Mouse (Mus musculus) spleen, embryonic (tissue): ENCODE results near the gene Gtf3c1.

Experiments used
- CTCF ChIA-PET: fragments of 350-600 bp; sonication (Branson Sonifier 250); formaldehyde crosslinking; loops from one replicate; lab custom pipeline; 2022; lab: Charles Lee

Gtf3c1 gene

DNA sequence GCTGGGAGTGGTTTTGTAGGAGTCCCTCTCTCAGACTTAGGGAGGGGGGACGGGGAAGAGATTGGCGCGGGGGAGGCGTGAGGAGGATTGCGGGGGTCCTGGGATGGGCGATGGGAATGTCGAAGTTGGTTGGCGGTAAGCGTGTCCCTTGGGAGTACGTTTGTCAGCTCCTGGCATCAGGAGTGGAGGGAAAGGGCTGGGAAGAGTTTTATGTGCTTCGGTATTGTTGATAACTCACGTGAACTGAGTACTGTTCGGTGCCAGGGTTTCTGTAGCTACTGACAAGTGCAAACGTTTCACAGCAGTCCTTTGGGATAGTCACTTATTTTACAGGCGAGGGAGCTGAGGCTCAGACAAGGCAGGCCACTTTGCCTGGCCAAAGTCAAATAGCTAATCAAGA is 520 bp upstream of the Gtf3c1 start:
- CTCF ChIA-PET, result interaction anchor here (0.6 kb wide), 1 partner anchor 36 kb away, joined by 3 read pairs; no protein-coding TSS in a partner anchor

DNA sequence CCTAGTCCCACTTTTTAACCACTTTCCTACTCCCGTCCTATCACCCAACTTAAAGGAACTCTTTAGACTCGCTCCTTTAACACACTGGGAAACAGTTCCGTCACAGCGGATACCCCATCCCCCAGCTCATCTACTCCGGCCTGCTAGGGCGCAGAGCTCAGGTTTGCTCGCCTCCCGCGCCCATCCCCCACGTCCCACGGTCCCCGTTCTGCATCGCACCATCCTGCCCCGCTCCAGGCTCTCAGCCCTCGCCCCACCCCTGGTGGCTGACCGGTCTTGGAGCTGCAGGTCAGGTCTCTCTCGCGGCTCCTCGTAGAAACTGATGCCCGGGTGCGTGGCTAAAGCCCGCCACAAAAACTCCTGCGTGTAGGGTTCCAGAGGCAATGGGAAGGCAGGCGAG is 394 bp downstream of the Gtf3c1 start:
- CTCF ChIA-PET, result no interaction called here

DNA sequence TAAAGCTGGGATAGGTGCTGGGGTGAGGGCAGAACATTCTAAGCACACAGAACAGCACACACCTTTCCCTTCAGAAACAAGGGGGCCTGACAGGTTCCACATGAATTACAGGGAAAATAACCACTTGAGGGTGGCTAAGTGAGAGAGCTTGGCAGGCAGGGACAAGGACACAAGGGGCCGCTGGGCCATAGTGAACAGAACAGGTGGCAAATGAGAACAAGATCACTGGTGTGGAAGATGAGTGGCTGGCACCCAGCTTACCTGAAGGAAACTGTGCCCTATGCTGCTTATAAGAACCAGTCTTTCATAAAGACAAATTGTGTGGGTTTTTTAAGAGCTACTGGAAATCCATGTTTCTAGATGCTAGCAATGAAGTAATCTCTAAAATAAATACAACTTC is 4.8 kb downstream of the Gtf3c1 start:
- CTCF ChIA-PET, result no interaction called here

DNA sequence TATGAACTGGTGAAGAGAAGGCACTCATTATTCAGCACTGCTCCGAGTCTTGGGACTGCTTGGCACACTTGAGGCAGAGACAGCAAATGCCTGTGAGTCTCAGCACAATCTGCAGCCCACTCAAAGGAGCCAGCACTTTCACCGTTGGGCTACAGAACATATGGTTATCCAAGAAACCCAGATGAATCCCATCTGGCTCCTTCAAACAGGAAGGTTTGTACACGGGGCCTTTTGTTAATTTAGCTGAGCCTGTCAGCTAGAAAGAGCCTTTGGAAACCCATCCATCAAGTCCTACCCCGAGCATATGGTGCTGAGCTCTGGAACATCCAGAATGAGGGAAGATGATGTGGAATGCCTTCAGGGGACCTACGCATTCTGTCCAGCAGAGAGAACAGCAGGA is 13.5 kb downstream of the Gtf3c1 start:
- CTCF ChIA-PET, result no interaction called here

DNA sequence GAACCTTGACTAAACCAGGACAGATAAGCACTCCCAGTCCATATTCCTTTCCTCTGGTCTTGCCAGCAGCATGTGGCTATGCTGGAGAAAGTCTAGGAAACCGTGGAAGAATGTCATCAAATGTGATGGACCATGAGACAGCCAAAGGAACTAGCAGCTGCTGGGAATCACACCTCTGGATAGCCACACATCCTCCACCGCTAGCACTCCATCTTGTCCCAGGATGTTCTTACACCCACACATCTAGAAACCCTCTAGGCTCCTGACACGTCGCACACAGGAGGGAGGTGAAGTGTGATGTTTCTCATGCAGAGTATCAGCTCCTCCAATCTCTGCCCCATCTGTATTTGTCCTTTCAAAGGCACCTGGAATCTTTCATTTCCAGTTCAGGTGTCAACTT is 17.1 kb downstream of the Gtf3c1 start:
- CTCF ChIA-PET, result no interaction called here

DNA sequence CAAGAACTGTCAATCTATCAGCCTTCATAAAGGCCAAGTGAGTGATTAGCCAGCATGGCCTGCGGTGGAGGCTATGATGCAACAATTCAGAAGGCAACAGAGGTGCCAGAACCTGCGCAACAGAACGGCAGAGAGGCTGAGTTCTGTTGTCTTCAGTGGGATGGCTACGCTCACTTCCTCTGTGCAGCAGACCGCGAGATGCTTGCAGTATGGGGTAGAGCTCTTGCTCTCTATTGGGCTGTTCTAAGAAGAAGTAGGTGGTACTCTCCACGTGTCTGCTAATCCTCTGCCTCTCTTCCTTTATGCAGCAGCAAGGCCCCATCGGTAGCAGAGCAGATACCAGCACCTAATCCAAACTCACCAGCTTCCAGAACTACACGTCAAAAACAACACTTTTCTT is 27.6 kb downstream of the Gtf3c1 start:
- CTCF ChIA-PET, result no interaction called here

DNA sequence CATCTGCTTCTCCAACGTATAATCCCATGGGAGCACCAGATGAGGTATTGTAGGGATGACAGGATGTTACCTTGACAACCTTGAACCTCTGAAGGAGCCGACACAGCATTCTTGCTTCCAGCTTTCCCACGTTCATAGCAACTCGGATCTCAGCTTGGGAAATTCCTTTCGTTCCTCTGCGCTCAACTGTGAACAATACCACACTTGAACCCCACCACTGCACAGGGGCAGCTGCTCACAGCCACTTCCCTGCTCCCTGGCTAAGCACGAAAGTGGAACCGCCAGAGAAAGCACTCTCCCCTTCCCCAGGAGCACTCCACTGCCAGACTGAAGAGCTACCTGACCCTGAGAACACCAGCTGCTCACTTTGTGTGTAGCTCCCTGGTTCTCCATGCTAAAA is 28.8 kb downstream of the Gtf3c1 start:
- CTCF ChIA-PET, result no interaction called here

DNA sequence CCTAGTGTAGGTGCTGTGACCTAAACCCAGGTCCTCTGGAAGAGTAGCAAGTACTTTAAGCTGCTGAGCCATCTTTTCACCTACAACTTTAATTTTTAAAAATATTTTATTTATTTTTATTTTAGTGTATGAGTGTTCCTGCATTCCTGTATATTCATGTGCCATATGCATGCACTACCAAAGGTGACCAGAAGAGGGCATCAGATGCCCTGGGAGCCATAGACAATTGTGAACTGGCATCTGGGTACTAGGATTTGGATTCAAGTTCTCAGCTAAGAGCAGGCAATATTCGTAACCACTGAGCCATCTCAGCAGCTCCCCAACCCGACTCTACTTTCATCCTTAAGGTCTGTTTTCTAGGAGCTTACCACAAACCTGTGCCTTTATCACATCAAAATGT is 32.7 kb downstream of the Gtf3c1 start:
- CTCF ChIA-PET, result no interaction called here

DNA sequence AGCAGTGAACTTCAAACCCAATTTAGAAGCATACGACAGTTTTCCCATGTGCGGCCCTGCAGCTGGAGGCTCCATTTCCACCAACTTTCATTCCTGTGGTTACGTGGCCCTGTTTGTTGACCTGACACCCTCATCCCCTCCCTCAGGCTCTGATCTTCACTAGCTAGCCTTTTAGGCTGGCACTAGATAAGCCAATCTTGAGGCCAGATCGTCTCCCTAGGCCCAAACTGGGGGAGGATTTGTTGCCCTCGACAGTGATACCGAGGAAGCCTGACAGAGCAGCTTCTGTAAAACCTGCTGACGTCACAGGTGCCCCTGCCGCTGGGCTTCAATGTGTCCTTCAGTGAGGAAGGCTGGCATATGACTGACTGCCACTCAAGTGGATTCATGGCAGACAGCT is 36.2 kb downstream of the Gtf3c1 start:
- CTCF ChIA-PET, result interaction anchor here (1.0 kb wide), 1 partner anchor 14 kb away, joined by 4 read pairs; no protein-coding TSS in a partner anchor

DNA sequence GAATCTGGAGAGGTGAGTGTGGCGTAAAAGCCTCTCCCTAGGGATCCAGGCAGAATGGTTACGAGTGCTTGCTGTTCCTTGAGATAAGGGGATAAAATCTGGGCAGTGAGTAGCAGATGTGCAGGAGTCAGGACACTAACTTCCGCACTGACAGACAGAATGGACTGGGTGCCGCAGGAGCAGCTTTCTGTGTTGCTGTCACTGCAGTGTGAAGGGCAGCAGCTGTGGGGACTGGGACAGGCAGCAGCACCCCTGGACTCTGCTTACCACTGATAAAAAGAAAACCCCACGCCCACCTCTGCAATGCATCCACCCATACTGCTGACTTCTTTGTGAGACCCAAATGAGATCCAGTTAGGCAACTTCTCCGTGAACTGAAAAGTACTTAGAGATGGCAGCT is 36.7 kb downstream of the Gtf3c1 start:
- CTCF ChIA-PET, result interaction anchor here (1.0 kb wide), 1 partner anchor 14 kb away, joined by 4 read pairs; no protein-coding TSS in a partner anchor

DNA sequence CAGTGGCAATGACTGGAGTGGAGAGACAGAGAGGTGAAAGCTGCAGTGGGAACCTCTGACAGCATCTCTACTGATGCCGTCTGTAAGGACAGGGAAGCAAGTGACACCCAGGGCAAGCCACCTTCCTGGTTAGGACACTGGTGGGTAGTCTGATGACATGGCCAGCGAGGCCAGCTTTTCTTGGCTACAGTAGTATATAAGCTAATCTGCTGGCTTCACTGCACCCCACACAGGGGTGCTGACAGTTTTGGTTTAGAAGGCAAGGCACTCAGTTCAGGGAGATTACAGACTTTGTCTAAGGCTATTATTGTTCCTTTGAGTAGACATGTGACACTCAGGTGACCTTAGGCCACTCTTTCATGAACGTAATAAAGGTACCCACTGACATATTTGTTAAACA is 43.9 kb downstream of the Gtf3c1 start:
- CTCF ChIA-PET, result no interaction called here

DNA sequence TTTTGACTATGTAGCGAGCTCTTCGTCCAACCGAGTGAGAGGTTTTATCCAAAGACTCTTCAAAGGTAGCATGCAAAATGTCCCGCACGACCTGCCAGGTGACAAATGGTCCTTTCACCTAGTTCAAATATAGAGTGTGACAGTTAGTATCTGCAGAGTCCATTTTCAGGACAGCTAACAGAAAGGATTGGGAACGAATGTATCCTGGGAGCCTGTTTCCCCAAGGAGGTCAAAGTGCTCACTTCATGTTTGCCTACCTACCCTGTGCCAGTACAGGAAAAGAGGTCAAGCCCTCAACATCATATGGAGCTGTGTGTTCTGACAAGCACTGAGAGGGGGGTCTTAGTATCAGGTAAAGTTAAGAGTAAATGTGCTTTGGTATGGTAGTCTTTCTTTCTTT is 50.1 kb downstream of the Gtf3c1 start:
- CTCF ChIA-PET, result interaction anchor here (0.5 to 0.7 kb wide), 2 partner anchors 109 to 747 kb away, joined by 3 to 4 read pairs; no protein-coding TSS in a partner anchor

DNA sequence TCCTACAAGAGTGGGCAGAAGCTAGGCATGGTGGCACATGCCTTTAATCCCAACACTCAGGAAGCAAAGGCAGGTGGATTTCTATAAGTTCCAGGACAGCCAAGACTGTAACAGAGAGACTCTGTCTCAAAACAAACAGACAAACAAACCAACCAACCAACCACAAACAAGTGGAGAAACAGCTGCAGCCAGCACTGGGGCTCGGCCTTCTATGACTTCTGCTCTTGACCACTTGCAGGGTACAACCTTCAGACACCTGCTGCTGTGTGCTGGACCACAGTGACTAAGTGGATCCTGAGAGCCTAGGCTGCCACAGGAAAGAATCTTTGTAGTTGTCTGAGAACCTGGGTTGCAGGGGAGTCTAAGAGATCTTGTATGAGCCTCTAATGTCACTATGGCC is 58.6 kb downstream of the Gtf3c1 start:
- CTCF ChIA-PET, result no interaction called here

DNA sequence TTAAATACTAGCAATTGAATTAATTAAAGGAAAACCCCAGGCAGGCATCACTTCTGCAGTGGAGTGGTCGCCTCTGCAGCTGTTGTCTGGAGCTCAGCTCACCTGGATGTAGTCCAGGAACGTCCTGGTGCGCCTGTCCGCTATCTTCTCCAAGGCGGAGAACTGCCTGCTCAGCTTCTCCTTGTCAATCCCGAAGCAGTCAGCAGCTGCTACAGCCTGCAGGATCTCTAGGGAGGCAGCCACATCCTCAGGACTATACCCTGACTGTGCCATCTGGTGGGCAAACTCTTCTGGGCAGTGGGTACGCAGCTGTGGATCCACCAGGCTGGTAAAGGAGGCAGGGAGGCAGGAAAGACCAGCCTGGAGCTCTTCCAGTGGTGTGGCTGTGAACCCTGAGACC is 62.2 kb downstream of the Gtf3c1 start:
- CTCF ChIA-PET, result no interaction called here

DNA sequence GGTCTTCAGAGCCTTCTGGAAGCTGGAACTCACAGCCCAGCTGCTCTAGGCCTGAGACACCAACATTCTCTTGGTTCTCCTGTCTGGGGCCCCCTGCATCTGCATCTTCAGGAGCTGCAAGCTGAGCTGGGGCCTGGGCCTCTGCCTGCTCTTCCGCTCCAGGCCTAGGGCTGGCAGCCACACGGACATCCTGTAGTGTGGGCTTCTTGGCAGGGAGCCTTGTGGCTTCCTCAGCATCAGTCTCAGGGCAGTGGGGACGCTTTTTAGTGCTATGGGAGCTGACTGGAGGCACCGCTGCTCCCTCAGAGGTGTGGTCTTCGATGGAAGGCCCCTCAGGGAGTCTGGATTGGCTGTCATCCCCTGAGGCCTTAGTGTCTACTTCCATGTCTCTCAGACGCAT is 63.7 kb downstream of the Gtf3c1 start:
- CTCF ChIA-PET, result no interaction called here

DNA sequence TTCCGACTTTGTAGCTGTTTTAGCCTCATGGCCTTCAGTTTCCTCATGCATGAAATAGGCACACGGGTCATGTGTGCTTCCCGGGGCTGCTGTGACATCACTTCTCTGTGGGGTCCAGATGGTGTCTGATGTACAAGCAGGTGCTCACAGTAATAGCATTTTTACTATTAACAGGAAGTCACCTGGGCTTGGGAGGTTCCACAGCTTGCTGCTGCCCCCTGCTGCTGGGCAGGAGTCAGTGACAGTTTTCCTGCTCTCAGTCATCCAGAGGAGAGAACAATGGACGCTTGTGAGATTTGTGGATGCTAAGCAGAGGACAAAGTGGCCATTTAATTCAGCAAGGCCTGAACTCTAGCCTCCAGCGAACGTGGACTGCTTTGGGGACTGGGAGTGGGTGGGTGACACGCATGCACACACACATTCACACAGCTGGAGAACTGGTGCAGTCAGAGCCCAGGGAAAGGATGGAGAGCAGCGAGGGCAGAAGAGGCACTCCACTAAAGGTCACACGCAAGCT is 68.7 kb downstream of the Gtf3c1 start:
- CTCF ChIA-PET, result interaction anchor here (1.0 to 2.9 kb wide), 3 partner anchors 168 to 219 kb away, joined by 3 to 17 read pairs (median 3); no protein-coding TSS in a partner anchor

DNA sequence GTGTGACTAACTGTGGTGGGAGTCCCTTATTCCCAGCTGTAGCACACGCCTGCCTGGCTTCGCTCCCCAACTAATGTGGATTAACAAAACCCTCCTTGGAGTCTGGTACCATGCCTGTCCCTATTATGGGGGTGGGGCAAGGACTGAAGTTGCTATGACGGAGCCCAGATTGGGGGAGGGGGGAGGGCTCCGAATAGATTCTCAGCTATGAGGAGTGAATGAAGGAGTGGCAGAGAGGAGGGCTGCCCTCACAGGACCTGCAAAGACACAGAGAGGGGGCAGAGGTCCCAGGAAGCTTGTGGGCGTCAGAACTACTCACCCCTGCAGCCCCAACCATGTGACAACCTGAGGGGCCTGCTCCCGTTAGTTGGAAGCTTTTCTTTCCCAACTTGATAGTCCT is 69.2 kb downstream of the Gtf3c1 start:
- CTCF ChIA-PET, result interaction anchor here (0.6 to 2.9 kb wide), 6 partner anchors 27 to 219 kb away, joined by 3 to 17 read pairs (median 6); no protein-coding TSS in a partner anchor

DNA sequence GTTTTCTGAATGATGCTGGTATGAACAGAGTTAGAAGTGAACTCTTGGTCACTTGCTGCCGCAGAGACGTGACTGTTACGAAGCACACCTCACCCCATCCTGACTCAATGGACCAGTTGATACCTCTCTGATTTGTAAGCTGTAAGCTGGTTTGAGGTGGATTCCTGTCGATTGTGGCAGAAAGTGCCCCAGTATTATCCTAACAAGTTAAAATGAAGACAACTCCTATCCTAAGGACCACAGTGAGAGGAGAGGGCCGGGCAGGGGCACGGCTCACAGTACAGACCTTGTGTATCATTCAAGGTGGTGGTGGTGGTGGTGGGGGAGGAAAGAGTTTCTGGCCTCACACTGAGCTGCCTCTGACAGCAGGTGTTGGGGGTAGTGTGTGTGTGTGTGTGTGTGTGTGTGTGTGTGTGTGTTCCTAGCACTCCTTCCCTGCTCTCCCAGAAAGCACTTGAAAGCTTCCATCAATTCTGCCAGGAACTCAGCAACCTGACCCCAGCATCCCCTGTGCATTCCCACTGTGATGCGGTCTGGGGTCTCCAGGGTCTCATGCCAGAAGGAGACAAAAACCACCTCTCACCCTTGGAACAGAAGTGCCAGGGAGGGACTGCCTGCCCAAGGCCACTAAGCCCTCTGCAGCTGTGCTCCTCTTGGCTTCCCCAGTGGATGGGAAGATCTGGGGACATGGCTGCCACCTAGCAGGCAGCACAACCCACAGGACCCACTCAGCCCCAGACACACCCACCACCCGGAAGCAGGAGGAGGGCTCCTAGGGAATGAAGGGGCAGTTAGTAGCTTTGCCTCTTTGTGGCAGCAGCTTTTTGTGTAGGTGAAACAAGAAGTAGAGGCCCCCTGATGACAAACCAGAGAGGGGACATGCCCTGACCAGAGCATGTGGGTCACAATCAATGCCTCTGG is 70.1 kb downstream of the Gtf3c1 start:
- CTCF ChIA-PET, result interaction anchor here (0.7 to 1.1 kb wide), 5 partner anchors 15 to 166 kb away, joined by 3 to 7 read pairs (median 5); no protein-coding TSS in a partner anchor

DNA sequence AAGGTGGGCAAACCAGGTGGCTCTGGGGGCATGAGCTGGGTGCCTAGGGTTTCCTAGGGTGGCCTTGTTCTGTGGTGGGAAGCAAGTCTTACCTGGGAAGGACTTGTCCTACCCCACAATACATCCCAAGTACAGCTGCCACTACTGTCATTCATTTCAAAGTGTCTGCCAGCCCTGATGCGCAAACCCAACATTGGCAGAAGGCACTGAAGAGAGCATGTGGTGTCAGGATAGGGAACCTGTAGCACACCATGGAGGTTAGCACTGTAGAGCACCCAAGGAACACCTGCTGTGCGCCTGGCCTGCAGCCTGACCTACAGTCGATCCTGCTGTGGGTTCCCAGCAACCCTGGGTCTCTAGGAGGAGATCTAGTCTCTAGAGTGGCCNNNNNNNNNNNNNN is 76.6 kb downstream of the Gtf3c1 start:
- CTCF ChIA-PET, result interaction anchor here (1.3 kb wide), 1 partner anchor 159 kb away, joined by 5 read pairs; no protein-coding TSS in a partner anchor

DNA sequence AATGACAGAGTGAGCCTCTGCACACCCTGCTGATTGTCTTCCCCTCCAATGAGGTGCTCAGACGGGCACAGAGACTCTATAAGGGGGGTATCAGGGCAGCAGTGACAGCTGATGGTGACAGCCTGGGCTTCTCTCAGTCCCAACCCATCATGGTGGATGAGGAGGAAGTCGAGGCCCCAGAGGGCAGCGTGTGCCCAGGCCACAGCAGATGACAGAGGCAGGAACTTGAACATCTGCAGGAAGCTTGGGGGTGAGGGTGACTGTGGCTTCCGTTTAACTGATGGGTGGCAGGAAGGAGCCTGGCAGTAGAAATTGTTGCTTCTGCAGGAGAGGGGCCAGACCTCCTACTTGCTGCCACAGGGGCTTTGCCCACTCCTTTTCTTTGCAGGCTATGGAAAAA is 77.3 kb downstream of the Gtf3c1 start:
- CTCF ChIA-PET, result interaction anchor here (1.3 kb wide), 1 partner anchor 159 kb away, joined by 5 read pairs; no protein-coding TSS in a partner anchor

DNA sequence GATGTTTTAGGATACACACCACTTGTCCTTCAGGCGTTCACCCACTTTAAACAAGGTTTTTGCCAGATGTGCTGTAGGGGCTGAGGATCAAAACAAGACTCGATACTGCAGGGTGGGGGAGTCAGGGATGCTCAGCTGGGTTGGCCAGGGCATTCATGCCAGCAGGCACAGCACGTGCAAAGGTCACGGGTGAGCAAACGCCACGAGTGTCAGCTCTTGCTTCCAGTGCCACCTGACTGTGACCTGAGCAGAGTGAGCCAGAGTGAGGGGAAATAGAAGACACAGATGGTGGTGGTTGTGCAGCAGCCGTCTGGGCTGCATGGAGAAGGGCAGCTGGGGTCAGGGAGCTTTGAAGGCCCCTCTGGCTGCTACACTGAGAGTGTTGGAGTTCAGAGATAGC is 81.8 kb downstream of the Gtf3c1 start:
- CTCF ChIA-PET, result no interaction called here

DNA sequence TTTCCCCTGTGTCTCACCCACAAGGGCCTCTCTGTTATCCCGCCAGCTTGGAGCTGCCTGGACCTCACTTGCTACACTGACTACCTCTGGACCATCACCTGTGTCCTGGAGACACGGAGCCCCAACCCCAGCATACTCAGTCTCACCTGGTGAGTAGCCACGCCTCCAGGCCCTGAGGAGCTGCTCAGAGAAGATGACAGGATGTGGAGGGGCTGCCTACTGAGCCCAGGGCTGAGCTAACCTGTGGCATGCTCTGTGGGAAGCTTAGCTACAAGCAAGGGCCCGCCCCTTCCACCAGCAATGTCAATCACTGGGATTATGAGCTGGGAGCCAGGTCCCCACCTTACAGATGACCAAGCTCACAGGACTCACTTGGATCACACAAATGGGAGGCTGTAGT is 82.4 kb downstream of the Gtf3c1 start:
- CTCF ChIA-PET, result no interaction called here
